Mouse (Mus musculus): ENCODE measurements at regions not wholly inside any gene's neighbourhood (a gene's known extent, or its start where the extent isn't known, plus 50 kb on each side); places are given as distances from the start of the nearest gene placed in this dataset.

DNA sequence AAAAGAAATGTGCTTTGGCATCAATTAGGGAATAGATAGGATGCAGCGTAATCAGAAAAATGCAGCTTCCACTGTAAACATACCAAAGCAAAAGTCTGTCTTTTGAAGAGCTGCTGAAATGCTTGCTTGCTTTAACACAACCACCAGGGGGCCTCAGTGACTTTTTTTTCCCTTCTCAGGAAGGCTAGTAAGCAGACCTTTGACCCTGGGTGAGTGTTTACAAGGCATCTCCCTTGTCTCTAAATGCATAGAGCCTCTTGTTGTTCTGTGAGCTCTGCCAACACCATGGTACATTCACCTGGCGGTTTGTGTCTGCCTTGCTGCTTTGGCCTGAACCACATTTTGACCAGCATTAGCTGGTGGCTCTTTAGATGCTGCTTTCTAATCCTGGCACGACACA, 191.9 kb upstream of the C9orf72 start:
- peak; percentile 58 for DNase-seq

DNA sequence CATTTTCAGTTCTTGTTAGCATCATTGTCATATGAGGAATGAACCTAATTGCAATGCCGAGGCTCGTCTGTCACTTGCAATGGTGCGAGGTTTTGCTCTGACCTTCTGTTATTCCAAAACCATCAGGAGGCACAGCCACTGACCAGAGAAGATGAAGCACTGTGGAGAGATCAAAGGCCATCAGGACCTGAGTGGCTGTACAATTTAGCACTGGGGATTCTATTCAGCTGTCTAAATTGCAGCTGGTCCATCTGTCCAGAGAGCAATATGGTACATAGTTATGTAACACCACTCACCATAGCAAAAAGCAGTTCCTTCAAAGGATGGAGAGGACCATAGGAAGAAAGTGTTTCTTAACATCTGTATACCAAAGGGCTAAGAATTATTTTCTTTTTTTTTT, 187.5 kb upstream of the C9orf72 start:
- no peak for DNase-seq

DNA sequence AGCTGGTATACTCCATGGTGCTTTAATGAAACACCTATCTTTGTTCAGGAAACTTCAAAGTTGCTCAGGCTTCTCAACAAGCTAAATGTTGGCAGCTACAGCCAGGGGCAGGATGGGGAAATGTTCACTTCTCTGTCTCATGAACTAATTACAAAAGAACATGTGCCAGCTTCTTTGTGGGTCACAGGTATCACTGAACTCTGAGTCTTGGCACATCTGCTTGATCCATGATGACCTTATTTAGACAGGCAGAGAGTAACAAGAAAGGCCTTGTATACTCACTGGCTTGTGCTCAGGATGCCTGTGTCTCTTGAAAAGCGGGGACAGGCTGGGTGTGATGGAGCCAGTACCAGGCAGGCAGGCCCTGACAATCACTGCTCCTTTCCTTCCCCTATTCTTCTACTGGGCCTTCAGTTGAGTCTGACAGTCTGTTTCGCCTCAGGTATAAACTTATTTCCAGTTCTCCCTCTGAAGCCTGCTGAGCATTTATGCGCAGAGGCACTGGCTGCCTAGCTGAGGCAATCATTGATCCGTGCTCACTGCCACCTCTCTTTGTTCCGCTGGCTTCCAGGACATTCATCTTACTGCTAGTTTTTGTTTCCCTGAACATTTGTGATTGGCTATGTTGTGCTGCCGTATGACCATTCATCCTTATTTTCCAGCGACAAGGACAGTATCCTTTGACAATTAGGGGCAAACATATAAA, 179.5 kb upstream of the C9orf72 start:
- no peak for DNase-seq

DNA sequence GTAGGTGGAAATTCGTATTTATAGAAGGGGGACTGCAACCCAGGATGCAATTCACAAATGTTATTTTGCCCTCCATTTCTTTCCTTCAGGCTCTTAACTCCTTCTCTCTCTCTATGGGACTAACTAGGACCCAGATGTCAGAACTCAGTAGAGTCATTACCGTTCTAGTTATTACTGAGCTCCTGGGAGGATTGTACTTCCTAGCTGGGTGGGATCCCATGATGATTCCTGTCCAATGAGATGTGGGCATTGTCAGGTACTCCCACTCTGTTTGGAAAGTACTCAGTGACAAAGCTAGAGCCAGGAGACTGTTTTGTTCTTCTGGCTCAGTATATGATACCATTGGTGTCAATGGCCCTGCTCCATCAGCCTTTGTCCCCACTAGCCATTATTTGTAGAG, 178.1 kb upstream of the C9orf72 start:
- no peak for DNase-seq

DNA sequence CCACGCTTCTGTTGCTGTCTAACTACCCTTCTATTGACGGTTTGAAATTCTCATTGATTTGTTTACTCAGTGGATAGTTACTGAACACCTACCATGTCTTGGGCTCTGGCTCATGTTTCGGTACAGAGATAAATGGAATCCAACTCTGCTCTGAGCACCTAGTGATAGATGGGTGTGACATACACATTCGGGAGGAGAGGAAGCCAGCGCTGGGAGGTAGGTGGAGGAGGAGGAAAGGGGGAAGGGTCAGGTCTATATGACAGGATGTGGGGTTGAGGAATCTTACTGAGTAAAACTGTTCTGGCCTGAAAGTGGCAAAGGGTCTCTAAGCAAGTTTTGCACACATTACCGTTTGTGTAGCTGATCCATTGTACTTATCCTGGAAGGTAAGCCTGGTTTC, 177.6 kb upstream of the C9orf72 start:
- DNase-seq: no peak

DNA sequence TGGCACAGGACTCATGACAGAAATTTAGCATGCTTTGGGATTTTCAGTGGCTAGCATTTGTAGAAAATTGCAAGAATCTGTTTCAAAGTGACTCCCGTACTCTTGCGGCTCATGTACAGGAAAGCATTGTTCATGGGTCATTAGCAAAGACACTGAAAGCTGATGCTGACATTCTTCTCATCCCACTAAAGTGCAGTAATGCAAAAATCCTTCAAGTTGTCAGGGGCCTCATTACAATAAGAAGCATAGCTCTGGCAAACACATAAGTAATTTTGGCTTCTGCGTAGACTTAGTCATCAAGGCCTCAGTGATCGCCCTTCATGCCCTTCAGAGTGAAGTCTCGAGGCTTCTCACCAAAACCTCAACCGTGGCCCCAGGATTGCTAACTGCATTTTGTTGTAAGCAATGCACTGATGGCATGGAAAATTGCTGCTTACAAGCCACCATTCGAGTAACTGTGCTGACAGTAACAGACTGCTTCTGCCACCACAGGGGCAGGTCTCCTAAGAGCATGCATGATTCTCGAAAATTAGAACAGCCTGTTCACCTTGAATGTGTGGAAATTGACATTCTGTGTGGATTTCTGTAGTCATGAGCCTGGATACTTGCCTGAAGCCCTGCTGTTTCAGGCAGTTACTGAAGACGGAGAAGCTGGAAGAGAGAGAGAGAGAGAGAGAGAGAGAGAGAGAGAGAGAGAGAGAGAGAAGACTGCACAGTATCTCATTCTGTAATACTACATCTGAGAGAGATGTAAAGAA, 176.6 kb upstream of the C9orf72 start:
- no peak for DNase-seq

DNA sequence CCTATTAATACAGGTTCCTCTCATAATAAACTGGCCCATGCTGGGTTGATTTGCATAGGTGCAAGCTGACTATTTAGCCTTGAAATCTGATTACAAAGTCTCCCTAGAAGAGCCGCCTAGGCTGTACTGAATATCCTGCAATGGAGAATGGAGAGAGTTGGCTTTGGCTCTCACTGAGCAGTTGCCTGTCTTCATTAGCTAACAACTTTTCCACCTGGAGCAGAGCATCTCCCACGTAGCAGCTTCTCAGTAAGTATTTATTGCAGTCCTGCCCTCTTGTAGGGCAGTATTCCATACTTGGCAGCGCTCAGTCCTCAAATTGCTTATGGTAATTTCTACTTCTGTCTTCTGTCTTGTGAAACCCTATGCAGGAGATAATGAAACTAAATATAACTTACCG, 175.8 kb upstream of the C9orf72 start:
- DNase-seq: no peak

DNA sequence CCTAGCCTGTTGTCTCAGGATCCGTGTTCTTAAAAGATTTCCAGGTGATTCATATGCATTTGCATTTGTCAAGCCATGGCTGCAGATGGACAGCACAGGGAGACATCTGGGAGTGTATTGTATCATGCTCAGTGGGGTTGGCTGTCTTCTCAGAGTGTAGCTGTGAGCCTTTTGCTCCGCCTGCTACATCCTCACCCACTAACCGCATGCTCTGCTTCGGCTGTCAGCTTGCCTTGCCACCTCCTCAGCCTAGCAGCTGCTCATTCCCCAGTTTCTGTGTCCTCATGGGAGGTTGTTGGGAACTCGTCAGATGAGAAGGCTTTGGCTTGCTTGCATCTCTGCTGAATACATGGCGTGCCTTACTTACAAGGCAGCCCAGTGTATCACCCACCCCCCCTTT, 174.5 kb upstream of the C9orf72 start:
- DNase-seq: no peak

DNA sequence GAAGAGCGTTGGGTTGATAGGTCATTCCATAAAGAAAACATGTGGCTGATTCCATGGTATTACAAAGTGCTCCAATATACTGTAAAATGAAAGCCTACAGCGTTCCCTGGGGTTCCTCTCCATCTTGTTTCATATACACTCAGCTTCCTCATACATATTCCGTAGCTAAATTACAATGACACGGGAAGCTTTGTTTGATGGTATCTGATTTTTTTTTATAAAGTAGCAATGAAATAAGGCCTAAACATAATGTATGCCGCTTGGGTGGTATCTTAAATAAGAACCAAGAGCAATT, 169.6 kb upstream of the C9orf72 start:
- no peak for DNase-seq

DNA sequence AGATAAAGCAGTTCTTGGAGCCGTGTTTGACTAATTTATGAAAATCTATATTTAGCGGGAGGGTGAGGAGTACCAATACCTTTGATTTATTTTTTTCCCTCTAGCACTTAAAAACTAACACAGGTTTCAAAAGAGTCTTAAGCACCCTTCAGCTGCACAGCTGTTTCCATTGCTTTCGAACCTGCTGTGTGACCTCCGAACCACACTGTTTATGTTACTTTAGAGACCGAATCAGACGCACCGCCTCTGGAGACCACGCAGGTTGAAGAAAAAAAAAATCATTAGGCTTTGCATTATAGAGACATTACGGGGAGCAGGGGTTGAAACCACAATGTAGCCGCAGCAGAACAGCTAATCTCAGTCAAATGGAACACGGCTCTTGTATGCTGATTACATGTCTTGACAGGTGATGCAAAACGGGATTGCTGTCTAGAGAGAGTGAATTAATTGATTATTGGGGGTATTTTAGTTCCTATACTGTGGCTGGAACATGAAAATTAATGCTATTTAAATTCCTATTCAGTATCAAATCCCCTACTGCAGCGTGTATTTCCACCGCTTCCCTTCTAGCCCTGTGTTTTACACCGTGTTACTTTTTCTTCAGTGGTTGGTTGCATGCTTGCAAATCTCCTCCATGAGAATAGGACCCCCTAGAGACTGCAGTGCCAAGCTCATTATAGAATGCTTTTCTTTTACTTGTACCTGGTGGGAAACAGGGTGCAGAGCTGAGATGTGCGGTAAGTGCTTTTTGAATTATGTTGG, 169.0 kb upstream of the C9orf72 start:
- no peak for DNase-seq

DNA sequence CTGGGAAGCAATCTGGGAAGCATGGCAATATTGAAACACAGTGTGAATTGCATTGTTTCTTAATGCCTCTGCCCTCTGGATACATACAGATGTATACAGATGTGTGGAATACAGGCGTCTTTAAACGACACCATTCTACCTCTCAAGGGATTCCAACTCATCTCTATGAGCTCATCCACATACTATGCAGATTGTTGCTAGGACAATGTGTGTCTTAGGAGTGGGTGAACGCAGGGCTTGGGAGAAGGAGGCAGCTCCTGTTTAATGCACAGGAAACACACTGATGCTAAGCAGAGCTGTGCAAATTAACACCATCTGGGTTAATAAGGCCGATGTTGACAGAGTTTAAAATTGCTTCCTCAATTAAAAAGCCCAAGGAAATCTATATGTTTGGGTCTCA, 149.8 kb upstream of the C9orf72 start:
- no peak for DNase-seq

DNA sequence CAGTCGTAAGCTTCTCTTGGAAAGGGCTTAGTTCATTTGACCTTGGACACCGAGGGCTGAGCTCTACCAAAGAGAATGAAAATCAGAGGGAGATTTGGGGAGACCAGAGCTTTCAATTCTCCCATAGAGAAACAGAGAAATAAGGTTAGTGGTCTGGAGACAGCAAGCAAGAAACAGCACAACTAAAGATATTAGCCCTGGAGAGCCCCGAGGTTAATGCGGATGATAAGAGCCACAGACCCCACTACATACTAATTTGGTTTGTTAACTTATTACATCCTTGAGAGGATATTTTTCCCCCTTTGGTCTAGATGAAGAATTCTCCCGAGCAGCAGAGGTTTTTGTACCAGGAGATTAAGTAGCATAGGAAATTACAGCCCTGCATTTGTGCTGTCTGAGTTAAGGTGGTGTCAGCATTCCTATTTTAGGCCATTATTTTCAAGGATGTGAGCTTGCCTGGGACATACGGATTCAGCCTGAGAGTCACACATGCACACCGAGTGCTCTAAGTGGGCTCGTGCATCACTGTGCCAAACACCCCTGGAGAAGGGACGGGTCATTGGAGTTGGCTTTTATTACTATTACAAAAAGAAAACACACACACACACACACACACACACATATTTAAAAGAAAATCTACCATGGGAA, 147.4 kb upstream of the C9orf72 start:
- DNase-seq: no peak

DNA sequence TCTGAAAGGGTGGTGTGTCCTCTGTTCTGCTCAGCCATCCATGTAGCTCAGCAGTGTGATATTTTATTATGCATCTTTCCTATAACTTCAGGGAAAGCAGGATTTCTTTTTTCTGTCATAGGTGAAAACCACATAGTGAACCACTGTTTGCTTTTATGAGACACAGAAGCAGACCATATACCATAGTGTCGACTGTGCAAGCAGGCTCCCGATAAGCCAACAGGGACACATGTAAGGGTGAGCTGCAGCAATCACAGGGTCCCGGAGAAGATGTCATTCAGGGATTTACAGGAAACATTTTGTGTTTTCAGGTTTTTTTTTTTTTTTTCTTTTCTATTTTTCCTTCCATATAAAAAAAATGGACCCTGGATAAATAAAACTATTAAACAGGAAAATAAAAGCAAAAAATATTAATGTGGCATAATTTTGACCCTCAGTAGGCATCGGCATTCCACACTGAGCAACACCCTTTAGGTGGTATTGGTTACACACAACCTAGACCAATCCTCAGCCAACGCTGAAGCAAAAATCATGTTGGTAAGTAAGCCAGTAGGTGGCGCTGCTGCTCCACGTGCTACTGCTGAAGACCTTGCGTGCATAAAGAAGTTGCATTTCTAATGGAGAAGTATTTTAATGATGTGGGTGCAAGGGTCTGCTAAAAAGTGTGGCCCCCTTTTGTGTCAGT, 146.7 kb upstream of the C9orf72 start:
- peak; percentile 66 for DNase-seq

DNA sequence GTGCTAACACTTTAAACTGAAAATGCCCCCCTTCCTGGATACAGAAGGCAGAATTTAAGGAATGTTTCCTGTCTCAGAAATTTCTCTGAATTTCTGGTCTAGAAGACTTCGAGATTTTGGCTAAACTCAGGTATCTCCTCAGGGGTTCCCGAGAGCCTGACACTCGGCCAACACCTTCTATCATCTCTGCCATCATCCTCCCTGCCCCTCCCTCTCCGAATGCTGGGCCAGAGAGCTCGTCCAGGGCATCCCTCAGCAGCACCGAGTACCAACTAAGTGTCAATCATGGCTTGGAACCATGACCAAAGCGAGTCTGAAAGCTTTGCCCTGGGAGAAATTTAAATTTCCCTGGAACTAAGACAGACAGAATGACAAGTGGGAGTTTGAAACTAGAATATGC, 138.2 kb upstream of the C9orf72 start:
- no peak for DNase-seq

DNA sequence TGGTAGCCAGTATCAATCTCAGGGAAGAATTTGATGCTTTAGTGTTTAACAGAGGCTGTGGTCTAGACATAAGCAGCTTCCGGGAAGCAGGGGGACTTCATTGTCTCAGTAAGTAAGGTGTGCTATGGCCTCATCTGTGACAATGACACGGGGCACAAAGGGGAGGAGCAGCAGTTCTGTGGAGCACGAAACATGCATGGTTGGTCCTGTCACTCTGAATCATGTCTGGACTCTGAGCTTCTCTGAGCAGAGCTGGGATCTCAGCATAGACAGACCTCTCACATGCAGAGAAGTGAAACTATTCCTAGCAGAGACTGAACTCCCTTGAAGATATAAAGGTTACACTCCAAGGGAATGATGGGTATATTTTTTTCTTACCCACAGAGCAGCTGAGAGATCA, 136.2 kb upstream of the C9orf72 start:
- no peak for DNase-seq

DNA sequence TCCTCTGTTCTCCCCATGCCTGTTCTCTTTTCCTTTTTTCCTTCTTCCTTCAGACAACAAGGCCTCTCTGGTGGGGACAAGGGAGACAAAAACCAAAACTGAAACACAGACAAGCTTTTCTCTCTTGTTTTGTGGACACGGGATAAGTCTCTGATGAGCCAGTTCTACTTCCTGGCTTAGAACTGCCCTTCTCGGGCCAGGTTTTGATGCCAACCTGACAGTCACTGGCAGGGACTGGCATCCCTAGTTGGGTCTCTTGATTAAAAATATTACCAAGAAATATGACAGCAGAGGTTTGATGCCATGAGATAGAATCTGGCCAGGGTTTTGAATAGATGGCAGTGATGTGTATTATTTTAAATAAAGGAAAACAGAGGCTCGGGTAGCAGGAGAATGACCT, 133.4 kb upstream of the C9orf72 start:
- no peak for DNase-seq

DNA sequence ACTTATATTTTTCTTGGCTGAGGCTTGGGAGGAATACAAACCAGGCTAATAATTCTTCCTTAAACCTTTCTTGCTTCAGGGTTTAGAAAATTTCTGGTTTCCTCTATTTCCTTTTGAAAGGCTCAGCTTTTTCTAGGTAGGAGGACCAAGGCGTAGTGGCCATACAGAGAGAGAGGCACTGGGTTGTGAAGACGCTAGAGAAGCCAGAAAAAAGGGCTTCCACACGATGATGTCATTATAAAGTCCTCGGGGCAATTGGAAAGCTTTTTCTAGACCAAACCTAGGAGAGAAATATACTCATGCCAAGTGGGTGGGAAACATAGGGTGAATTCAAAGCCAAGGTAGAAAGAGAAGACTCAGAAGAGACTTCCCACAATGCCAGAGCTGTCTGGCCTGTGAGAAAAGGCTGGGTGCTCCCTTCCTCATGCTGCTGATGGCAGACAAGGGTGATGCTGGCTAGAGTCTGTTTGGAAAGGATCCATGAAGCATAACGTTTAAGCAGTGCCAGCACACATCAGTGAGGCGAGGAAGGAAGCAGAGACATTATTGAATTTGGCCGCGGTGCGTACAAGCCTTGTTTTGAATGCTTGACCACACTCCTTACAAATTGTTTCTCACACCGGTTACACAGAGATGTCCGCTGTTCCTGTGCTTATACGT, 131.1 kb upstream of the C9orf72 start:
- no peak for DNase-seq

DNA sequence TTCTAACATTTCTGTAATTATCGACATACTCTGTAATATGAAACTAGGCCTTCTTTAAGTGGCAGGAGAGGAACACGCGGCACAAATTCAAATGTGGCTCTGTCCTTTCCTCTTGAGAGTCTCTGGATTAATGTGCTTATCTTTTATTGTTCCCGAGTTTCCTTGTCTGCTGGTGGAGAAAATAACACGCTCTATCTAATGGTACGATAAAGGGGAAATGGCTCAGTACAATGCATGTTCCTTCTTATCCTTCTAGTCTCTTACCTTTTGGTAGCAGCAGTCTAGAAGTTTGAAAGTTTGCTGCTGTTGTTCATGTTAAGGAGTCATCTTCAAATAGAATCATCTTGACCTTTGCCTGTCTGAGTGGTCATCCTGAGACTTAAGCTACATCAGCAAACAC, 130.1 kb upstream of the C9orf72 start:
- no peak for DNase-seq

DNA sequence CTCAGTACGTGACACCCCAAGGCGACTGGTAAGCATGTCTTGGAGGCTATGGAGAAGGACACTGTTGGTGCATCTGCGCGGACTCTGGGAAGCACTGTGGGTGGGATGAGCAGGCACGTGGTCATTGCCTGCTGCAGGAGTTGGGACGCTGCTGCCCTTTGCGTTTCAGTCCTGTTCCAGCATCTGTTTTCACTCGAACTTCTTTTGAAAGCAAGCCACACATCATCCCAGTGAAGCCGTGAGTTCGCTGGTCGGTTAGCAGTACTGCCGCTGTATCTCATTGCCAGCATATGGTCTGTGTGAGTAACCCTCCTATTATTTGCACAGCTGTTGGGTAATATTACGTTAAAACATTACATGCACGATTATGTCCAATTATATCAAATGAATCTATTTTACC, 128.1 kb upstream of the C9orf72 start:
- no peak for DNase-seq

DNA sequence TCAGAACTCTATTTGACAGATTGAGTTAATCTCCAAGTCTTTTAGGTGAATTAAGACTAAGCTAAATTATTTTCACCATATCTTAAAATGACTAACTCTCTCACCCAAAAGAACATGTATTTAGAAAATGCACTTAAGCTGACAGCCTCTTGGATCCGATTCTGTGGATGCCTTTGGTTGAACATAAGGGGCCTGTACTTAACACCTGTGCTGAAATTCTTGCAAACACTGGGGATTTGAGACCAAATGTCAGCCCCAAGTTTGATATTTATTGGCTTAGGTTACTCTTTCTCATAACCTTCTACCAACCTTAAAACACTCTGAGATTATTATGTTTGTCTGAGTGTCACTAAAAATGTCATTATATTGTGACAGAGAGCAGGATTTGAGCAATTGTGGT, 126.6 kb upstream of the C9orf72 start:
- DNase-seq: no peak

DNA sequence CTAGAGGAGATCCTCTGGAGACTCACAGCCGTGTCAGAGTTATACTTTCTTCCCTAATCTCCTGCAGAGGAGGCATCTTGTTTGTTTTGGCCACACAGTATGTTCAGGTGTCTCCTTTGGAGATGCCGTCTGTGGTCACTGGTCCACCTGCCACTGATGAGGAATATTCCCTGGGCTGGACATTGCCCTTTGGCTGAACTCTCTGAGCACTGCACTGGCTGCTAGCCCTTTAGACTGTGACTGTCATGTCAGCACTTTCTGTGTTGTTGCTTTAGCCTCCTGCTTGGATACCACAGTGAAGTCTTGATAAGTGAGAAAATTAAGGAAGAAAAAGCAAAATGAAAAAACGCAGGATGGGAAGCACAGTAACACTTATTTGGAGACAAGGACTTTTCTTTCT, 124.5 kb upstream of the C9orf72 start:
- peak; percentile 85 for DNase-seq

DNA sequence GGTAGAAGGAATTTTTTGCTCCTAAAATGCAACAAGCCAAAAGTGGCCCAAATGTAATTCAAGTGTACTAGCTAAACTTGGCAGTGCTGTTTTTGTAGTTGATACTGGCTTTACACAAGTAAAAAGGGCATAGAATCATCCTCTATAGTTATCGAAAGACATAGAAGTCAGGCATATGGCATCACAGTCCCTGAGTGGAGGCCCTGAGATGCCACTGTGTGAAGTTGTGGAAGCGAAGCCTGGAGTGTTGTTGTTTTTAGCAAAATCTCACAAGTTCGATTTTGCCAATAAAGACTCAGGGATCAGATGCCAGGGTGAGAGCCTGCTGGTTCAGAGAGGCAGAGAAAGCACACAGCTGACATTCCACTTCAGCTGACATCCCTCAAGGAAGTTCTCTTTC, 121.6 kb upstream of the C9orf72 start:
- no peak for DNase-seq

DNA sequence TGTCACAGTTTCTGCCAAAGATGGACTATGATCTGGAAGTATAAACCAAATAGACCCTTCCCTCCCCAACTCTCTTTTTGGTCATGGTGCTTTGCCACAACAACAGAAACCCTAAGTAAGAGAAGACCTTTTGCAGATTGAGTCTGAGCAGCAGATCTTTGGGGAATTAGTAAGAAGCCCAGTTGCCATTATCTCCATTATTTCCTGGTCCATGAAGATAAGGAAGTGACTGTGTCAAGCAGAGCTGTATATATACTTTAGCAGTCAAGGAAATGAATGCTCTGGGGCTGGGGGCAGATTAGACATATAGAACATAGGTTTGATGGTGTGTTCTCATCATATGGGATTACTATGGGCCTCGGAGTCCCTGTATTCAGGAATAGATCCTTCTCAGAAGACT, 117.8 kb upstream of the C9orf72 start:
- DNase-seq: no peak
